Comparison of ENCODE assay signal across 21 mouse cellular contexts in the genomic region with DNA sequence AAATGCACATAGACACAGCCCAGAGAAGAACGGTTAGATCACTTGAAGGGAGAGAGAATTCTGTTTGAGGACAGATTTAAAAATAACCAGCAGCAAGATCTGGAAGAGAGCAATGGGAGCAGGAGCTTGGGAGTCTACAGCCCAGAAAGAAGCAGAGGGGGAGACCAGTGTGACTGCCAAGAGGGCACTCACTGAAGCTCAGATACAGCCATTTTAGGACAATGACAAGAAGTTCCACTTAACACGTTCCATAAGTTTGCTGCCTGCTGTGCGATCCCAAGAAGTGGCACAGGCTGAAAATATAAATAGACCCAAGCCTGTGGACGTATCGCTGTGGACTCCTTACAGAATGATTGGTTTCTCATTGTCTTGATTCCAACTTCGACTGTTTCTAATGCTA.
A peak's percentile ranks its signal among the peaks of the same experiment; 100 is the strongest.
DNase-seq lines count a peak whose midpoint lies in the region; ATAC-seq and TF ChIP-seq lines count a peak whose summit lies in the region.
"Had no signal": no experiment of that assay in that cellular context is flagged by ENCODE, and none has a peak within 500 bp of the region (broad histone marks: within the 10 kb centered on the region; RNA-seq: fewer than 3 reads in every experiment).

No protein-coding gene starts in this region.

- intact Hi-C loops in heart, postnatal 25 days (cut with DNase I), result no loop called here

- H3K9ac ChIP-seq in heart, embryonic 14.5 days (ENCODE audit: low read length), result no peak overlapping the region
- no peak overlapping the region for H3K9ac ChIP-seq in liver, postnatal 0 days (replicated peaks)
- H3K9ac ChIP-seq in intestine, embryonic 16.5 days (ENCODE audit: low read depth, low read length), result no peak overlapping the region
- H3K9ac ChIP-seq: embryonic facial prominence, embryonic 12.5 days; hindbrain, embryonic 12.5 days; intestine, embryonic 15.5 days; kidney, embryonic 15.5 days had no signal

- no peaks in the 10 kb centered on the region for H3K9me3 ChIP-seq in heart, embryonic 14.5 days (ENCODE audit: control insufficient read depth, low read length)
- no peaks in the 10 kb centered on the region for H3K9me3 ChIP-seq in liver, postnatal 0 days (ENCODE audit: low read length)
- no peaks in the 10 kb centered on the region for H3K9me3 ChIP-seq in intestine, embryonic 16.5 days (ENCODE audit: control insufficient read depth, low read length)
- H3K9me3 ChIP-seq: embryonic facial prominence, embryonic 12.5 days; hindbrain, embryonic 12.5 days; intestine, embryonic 15.5 days; kidney, embryonic 15.5 days had no signal

- ATAC-seq in heart, embryonic 14.5 days (ENCODE audit: insufficient number of reproducible peaks, insufficient read depth, low FRiP score, low read depth), result peak; percentile 78; the same call in 1 of the 2 replicates
- ATAC-seq in liver, postnatal 0 days, result no peak
- ATAC-seq in intestine, embryonic 16.5 days, result no peak
- ATAC-seq: activated CD4-positive, CD25-positive, alpha-beta regulatory T cell, adult 4 months; forebrain, embryonic 16.5 days; intestine, embryonic 15.5 days; Patski had no signal

- H3K36me3 ChIP-seq in heart, embryonic 14.5 days (ENCODE audit: control insufficient read depth, insufficient read depth, low read length), result no peaks in the 10 kb centered on the region
- H3K36me3 ChIP-seq in liver, postnatal 0 days (replicated peaks; ENCODE audit: insufficient read depth, low read length), result no peaks in the 10 kb centered on the region
- H3K36me3 ChIP-seq in intestine, embryonic 16.5 days (ENCODE audit: control insufficient read depth, insufficient read depth, low read length), result no peaks in the 10 kb centered on the region
- H3K36me3 ChIP-seq: embryonic facial prominence, embryonic 12.5 days; hindbrain, embryonic 12.5 days; intestine, embryonic 15.5 days; kidney, embryonic 15.5 days had no signal

- WGBS in heart, embryonic 14.5 days, result 33% methylated on average over 6 of the region's 6 CpGs
- 75% methylated on average over 6 of the region's 6 CpGs for WGBS in liver, postnatal 0 days (ENCODE audit: insufficient replicate concordance)
- WGBS in intestine, embryonic 16.5 days, result 75% methylated on average over 6 of the region's 6 CpGs

- DNase-seq in heart, adult 11 months, result peak; percentile 74
- DNase-seq in heart, postnatal 25 days (ENCODE audit: low spot score), result no peak
- peak; percentile 10 to 15 for DNase-seq in heart, adult 9 months (ENCODE audit: low spot score in 2 of 2)
- peak; percentile 18 for DNase-seq in heart, postnatal 4 days
- no peak for DNase-seq in liver, postnatal 0 days
- DNase-seq in ovary, postnatal 14 days (ENCODE audit: low spot score), result no peak
- DNase-seq: adrenal gland, postnatal 25 days; cerebellum, adult 8-10 months; cerebellum, postnatal 14 days; gastrocnemius, postnatal 14 days; kidney, adult 2 months had no signal

- H3K27ac ChIP-seq in heart, embryonic 14.5 days (replicated peaks in 1 of 2; ENCODE audit: control insufficient read depth in 1 of 2, insufficient read depth in 1 of 2, low read depth in 2 of 2, low read length in 2 of 2), result peak overlapping the region; percentile 73 to 91
- H3K27ac ChIP-seq in liver, postnatal 0 days (ENCODE audit: low read depth), result no peak overlapping the region
- no peak overlapping the region for H3K27ac ChIP-seq in intestine, embryonic 16.5 days (ENCODE audit: low read length)
- H3K27ac ChIP-seq: embryonic facial prominence, embryonic 12.5 days; hindbrain, embryonic 12.5 days; intestine, embryonic 15.5 days; kidney, embryonic 15.5 days had no signal

- peak overlapping the region; percentile 38 for H3K4me2 ChIP-seq in heart, embryonic 14.5 days (ENCODE audit: low read length)
- no peak overlapping the region for H3K4me2 ChIP-seq in liver, postnatal 0 days (ENCODE audit: low read depth, low read length)
- no peak overlapping the region for H3K4me2 ChIP-seq in intestine, embryonic 16.5 days (ENCODE audit: low read depth, low read length)
- H3K4me2 ChIP-seq: embryonic facial prominence, embryonic 12.5 days; hindbrain, embryonic 12.5 days; intestine, embryonic 15.5 days; kidney, embryonic 15.5 days had no signal

- peaks cover 8 to 23% of the 10 kb centered on the region in 2 experiments for H3K4me1 ChIP-seq in heart, embryonic 14.5 days (ENCODE audit: control insufficient read depth in 2 of 2, insufficient read depth in 2 of 2, low read length in 2 of 2)
- H3K4me1 ChIP-seq in liver, postnatal 0 days (ENCODE audit: insufficient read depth), result peaks cover 2% of the 10 kb centered on the region; the same call in 1 of the 2 replicates
- peaks cover 12% of the 10 kb centered on the region for H3K4me1 ChIP-seq in intestine, embryonic 16.5 days (ENCODE audit: control insufficient read depth, insufficient read depth, low read length)
- H3K4me1 ChIP-seq: embryonic facial prominence, embryonic 12.5 days; hindbrain, embryonic 12.5 days had no signal

- TF ChIP-seq CTCF in liver, postnatal 0 days (IDR thresholded peaks at IDR 0.05; ENCODE audit: low read depth), result no peak

- no peak for TF ChIP-seq EP300 in liver, postnatal 0 days (IDR thresholded peaks at IDR 0.05; ENCODE audit: low read depth)

- H3K27me3 ChIP-seq in heart, embryonic 14.5 days (ENCODE audit: control insufficient read depth, insufficient read depth, low read length), result no peaks in the 10 kb centered on the region
- no peaks in the 10 kb centered on the region for H3K27me3 ChIP-seq in liver, postnatal 0 days (ENCODE audit: insufficient read depth, low read length)
- H3K27me3 ChIP-seq in intestine, embryonic 16.5 days (replicated peaks; ENCODE audit: control insufficient read depth, insufficient read depth, low read length), result no peaks in the 10 kb centered on the region
- H3K27me3 ChIP-seq: CH12.LX; embryonic facial prominence, embryonic 12.5 days; hindbrain, embryonic 12.5 days; intestine, embryonic 15.5 days; kidney, embryonic 15.5 days; Patski had no signal

- no peak overlapping the region; a peak in 1 of 4 replicates for H3K4me3 ChIP-seq in heart, embryonic 14.5 days (ENCODE audit: control insufficient read depth in 1 of 2, insufficient read depth in 1 of 2, low read depth in 1 of 2, low read length in 2 of 2)
- H3K4me3 ChIP-seq in liver, postnatal 0 days (ENCODE audit: low read depth, low read length), result no peak overlapping the region
- H3K4me3 ChIP-seq in intestine, embryonic 16.5 days (ENCODE audit: low read length), result no peak overlapping the region
- H3K4me3 ChIP-seq: embryonic facial prominence, embryonic 12.5 days; hindbrain, embryonic 12.5 days; intestine, embryonic 15.5 days; kidney, embryonic 15.5 days had no signal

Comparison
In these comparisons a context has a peak if more than half of its experiments do, and no peak if none do; other contexts are left out.
1. DNase-seq: peak in heart, adult 11 months (single experiment), heart, adult 9 months (2 of 2) and heart, postnatal 4 days (single experiment); none in heart, postnatal 25 days (single experiment), liver, postnatal 0 days (single experiment) and ovary, postnatal 14 days (single experiment).
2. H3K27ac ChIP-seq: peak in heart, embryonic 14.5 days (2 of 2); none in liver, postnatal 0 days (single experiment) and intestine, embryonic 16.5 days (single experiment).